Mouse (Mus musculus) embryonic facial prominence, embryonic 15.5 days (tissue): ENCODE data around the gene Sh3gl3. TPM values are rescaled to one million over a fixed set of nuclear protein-coding genes. Genes with fewer than 3 reads are reported as not detected.

Source experiments
- ATAC-seq: fragments of 200-750 bp; cut with Nextera tagmentation; 2 replicates; pipeline ENCODE4 v1.8.0; 2017; ENCODE audit warnings: low read depth, moderate TSS enrichment; ENCODE audit not compliant: insufficient number of reproducible peaks, low FRiP score, low TSS enrichment
- H3K27ac ChIP-seq: fragments of 300-500 bp; sonication (generic); replicated peaks from 2 replicates; pipeline ENCODE4 v1.5.1; 2015; ENCODE audit warnings: mild to moderate bottlenecking, inconsistent platforms
- H3K27me3 ChIP-seq: fragments of 300-500 bp; sonication (generic); 2 replicates; pipeline ENCODE4 v1.6.1; 2015; ENCODE audit warnings: inconsistent platforms
- H3K36me3 ChIP-seq: fragments of 300-500 bp; sonication (generic); 2 replicates; pipeline ENCODE4 v1.6.1; 2015; ENCODE audit warnings: mild to moderate bottlenecking, inconsistent platforms
- H3K4me1 ChIP-seq: fragments of 300-500 bp; sonication (generic); 2 replicates; pipeline ENCODE4 v1.6.1; 2015; ENCODE audit warnings: inconsistent platforms
- H3K4me2 ChIP-seq: fragments of 300-500 bp; sonication (generic); replicated peaks from 2 replicates; pipeline ENCODE4 v1.6.1; 2015; ENCODE audit warnings: mild to moderate bottlenecking, inconsistent platforms
- H3K4me3 ChIP-seq: fragments of 300-500 bp; sonication (generic); replicated peaks from 2 replicates; pipeline ENCODE4 v1.5.1; 2015; ENCODE audit warnings: mild to moderate bottlenecking, inconsistent platforms
- H3K9ac ChIP-seq: fragments of 300-500 bp; sonication (generic); 2 replicates; pipeline ENCODE4 v1.6.1; 2015; ENCODE audit warnings: inconsistent platforms
- H3K9me3 ChIP-seq: fragments of 300-500 bp; sonication (generic); replicated peaks from 2 replicates; pipeline ENCODE4 v1.6.1; 2016; ENCODE audit warnings: inconsistent platforms
- WGBS: fragments of 180-500 bp; shearing (Covaris S2); methylation state at CpG from one replicate; pipeline ENCODE4 v1.1.7; 2015; 5-methylcytosine and 5-hydroxymethylcytosine counted together
- polyA plus RNA-seq: library from polyadenylated mRNA; unstranded; fragments of >200 nt; fragmentation: Nextera tagmentation; extraction: Ambion mirVana; gene quantifications from 2 replicates; pipeline ENCODE4 v1.2.1, GENCODE M21; 2015

The Sh3gl3 gene
- 11.4 and 12.3 TPM in 2 replicates for polyA plus RNA-seq

DNA sequence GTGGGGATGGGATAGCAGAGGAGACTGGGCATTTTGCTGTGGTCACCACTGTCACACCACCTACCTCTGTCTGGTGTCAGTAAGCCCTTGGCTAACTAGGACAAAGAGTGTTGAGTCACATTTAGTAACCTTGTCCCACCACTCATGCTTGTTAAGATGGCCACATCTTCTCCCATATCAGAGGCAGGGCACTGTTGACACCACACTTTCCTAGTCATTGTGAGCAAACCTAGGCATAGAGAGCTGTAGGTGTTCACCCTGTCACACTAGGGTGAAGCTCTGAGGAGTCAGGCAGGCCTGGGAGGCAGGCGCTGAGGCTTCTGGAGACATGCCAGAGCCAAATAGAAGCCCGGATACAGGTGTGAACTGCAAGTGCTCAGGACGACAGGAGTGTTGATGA is at the start of gene Sh3gl3:
Sh3gl3 (plus strand) TSS at position 301 of the 400 bp plus-strand sequence.
- H3K27ac ChIP-seq: no peak within 1 kb of the TSS
- WGBS: 79% methylated on average over 3 of the region's 3 CpGs
- no peaks in the 10 kb centered on the region for H3K36me3 ChIP-seq
- peaks cover 24% of the 10 kb centered on the region for H3K4me1 ChIP-seq
- no peaks in the 10 kb centered on the region for H3K9me3 ChIP-seq
- H3K4me2 ChIP-seq: peak within 1 kb of the TSS; percentile 97
- H3K4me3 ChIP-seq: peak within 1 kb of the TSS; percentile 71
- peaks cover 4% of the 10 kb centered on the region; the same call in 1 of the 2 replicates for H3K27me3 ChIP-seq
- 0 out of 2 replicates have a peak within 1 kb of the TSS, but pooled peaks have one; percentile 49 for H3K9ac ChIP-seq
- no peak for ATAC-seq

DNA sequence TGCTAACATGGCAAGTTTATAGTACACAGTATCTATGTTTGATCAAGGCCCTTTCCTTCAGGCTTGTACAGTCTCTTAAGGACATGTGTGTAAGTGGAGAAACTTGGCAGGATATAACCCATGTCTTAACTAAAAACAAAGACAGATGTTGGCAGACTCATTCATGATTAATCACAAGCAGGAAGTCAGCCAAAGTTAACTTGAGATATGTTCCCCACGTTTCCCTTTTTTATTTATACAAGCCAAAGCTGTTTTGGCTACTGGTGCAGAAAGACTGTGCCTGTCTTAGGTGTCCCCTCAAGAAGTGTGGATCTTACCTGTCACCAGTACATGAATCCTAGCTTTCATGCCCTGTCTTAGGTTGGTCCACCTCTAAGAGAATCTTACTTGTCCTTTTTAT is 35.4 kb upstream of the Sh3gl3 start:
- Histone ChIP-seq H3K27ac (no peak overlapping the region), H3K9ac (no peak overlapping the region), H3K4me1 (no peaks in the 10 kb centered on the region), H3K27me3 (no peaks in the 10 kb centered on the region), H3K4me3 (no peak overlapping the region), H3K4me2 (no peak overlapping the region), H3K36me3 (no peaks in the 10 kb centered on the region), H3K9me3 (0 out of 2 replicates have a peak, but pooled peaks cover 4% of the 10 kb centered on the region)
- WGBS: 18% methylated on average over 1 of the region's 1 CpGs
- no peak for ATAC-seq

DNA sequence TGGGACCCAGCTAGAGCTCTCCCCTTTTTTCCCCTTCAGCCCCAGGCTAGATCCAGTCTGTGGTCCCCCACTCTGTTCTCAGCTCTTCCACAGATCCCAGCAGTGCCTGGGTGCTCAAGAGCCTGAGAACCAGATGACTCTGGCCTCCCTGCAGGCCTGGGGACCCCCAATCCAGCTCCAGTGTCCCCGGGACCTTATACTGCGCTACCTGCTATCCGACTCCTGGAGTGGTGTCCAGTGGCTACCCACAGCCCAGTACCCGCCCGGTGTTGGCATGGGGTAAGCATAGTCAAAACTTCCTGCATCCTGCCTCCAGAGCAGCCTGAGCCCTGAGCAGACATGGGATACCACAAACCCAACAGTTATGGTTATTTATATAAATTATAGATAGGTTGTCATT is 26.5 kb upstream of the Sh3gl3 start:
- Histone ChIP-seq H3K27ac (no peak overlapping the region), H3K9ac (no peak overlapping the region), H3K27me3 (no peaks in the 10 kb centered on the region), H3K4me3 (no peak overlapping the region), H3K4me2 (no peak overlapping the region), H3K9me3 (no peaks in the 10 kb centered on the region), H3K4me1 (no peaks in the 10 kb centered on the region), H3K36me3 (no peaks in the 10 kb centered on the region)
- WGBS: 90% methylated on average over 5 of the region's 5 CpGs
- ATAC-seq: no peak

DNA sequence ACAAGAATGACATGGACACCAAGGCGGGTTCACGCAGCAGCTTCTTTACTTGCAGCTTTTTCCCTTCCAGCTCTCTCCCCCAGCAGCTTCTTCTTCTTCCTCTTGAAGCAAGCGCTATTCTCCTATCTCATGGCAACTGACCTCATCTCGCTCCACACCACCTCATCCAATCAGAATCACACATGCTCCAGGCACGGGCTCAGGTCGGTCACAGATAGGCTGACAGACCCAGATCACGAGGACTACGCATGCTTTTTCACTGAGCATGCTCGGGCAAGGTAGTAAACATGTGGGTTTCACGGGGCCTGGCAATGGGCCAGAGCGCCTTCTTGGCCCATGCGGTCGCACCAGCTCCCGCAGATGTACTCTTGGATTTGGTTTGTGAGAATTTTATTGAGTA is 9.0 kb upstream of the Sh3gl3 start:
- no peak for ATAC-seq
- Histone ChIP-seq H3K36me3 (no peaks in the 10 kb centered on the region), H3K9me3 (no peaks in the 10 kb centered on the region), H3K4me3 (no peak overlapping the region), H3K27ac (no peak overlapping the region), H3K4me2 (no peak overlapping the region), H3K27me3 (no peaks in the 10 kb centered on the region), H3K4me1 (no peaks in the 10 kb centered on the region), H3K9ac (no peak overlapping the region)
- WGBS: 94% methylated on average over 14 of the region's 14 CpGs

DNA sequence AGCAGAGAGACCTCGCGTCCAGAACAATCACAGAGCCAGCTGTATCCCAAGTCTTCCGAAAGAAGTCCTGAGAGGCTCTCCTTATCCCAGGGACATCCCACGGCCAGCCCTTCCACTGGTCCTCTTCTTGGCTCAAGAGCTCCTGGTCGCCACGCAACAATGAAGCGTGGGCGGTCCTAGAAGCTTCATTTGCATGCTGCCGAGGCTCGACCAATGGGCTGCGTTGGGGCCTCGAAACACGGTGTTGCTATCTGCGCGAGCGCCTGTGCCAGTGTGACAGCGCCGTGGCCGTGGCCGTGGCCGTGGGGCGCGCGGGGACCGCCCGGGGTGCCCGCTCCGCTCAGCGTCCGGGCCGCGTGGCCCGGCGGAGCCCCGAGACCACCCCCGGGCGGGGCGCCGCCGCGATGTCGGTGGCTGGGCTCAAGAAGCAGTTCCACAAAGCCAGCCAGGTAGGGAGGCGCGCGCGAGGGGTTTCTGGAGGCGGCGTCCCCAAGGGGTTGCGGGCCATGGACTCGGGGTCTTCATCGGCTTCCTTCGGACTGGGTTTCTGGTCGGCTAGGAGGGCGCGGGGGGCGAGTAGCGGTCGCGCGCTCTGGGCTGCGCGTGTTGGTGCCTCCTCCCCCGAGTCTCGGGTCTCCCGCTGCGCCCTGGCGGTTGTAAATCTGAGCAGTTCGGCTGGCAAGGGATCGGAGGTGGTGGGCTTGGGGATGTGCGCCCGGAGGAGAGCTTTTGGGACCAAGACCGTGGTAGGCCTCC is 1.1 kb downstream of the Sh3gl3 start:
- Histone ChIP-seq H3K27ac (no peak overlapping the region), H3K9ac (peak overlapping the region; percentile 49; the same call in 1 of the 2 replicates), H3K4me1 (peaks cover 24% of the 10 kb centered on the region), H3K36me3 (no peaks in the 10 kb centered on the region), H3K27me3 (peaks cover 4% of the 10 kb centered on the region; the same call in 1 of the 2 replicates), H3K4me2 (peak overlapping the region; percentile 97), H3K9me3 (no peaks in the 10 kb centered on the region), H3K4me3 (peak overlapping the region; percentile 71)
- WGBS: under 1% methylated on average over 69 of the region's 72 CpGs
- peak; percentile 88 for ATAC-seq

DNA sequence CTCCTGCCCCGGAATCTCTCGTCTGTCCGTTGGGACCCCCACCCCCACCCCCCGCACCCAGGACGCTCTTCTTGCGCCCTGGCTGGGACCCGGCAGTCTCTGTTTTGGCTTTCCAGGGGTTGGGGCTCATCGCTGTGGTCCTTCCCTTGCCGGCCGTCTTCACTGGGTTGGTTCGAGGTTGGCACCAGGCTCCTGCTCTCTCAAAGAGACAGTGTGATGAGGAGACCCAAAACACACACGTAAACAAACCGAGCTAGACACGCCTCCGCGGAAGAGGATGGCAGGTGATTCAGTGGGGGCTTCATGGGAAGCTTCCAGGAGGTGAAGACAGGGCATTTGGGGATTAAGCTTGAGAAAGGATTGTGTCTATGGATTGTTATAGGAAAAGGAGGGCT is 1.7 kb downstream of the Sh3gl3 start:
- Histone ChIP-seq H3K4me2 (peak overlapping the region; percentile 97), H3K36me3 (no peaks in the 10 kb centered on the region), H3K4me1 (peaks cover 24% of the 10 kb centered on the region), H3K27me3 (peaks cover 4% of the 10 kb centered on the region; the same call in 1 of the 2 replicates), H3K9me3 (no peaks in the 10 kb centered on the region), H3K9ac (0 out of 2 replicates have a peak overlapping the region, but pooled peaks have one; percentile 49), H3K27ac (no peak overlapping the region), H3K4me3 (peak overlapping the region; percentile 71)
- WGBS: 1% methylated on average over 16 of the region's 16 CpGs
- ATAC-seq: no peak

DNA sequence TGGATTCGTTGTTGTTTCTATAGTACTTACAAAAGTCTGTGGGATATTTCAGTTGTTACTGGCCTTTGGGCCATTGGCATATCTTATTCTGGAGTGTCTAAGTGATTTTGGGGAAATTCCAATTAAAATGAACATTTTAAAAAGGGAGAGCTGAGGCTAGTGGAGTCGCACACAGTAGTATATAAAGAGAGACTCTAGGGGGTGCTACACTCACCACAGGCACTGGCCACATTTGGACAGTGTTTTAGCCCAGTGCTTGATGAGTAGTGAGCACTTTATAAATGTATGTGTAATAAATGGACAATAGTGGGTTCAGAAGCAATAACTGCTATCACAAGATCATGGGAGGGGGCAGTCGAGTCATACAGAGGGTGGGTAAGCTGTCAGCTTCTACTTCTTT is 2.6 kb downstream of the Sh3gl3 start:
- Histone ChIP-seq H3K4me2 (no peak overlapping the region), H3K9ac (no peak overlapping the region), H3K36me3 (no peaks in the 10 kb centered on the region), H3K9me3 (no peaks in the 10 kb centered on the region), H3K4me3 (no peak overlapping the region), H3K27me3 (peaks cover 4% of the 10 kb centered on the region; the same call in 1 of the 2 replicates), H3K27ac (no peak overlapping the region), H3K4me1 (peaks cover 24% of the 10 kb centered on the region)
- 49% methylated on average over 3 of the region's 3 CpGs for WGBS
- ATAC-seq: no peak

DNA sequence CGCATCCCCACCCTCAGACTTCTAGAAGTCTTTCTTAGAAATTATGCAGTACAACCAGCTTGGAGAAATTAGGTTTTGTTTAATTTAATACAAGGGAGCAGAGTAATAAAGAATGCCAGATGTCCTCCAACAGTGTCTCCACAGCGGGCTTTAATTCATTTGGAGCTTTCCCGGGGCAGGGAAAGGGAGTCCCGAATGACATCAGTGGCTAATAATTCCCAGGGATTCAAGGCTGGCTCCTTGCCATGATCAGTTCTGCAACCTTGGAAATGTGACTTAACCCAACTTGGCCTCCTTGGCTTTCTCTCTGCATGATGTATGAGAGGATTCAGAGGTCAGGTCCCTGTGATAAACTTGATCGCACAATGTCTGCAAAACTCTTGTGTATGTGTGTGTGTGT is 3.7 kb downstream of the Sh3gl3 start:
- Histone ChIP-seq H3K9me3 (no peaks in the 10 kb centered on the region), H3K36me3 (no peaks in the 10 kb centered on the region), H3K4me3 (no peak overlapping the region), H3K27ac (no peak overlapping the region), H3K4me2 (no peak overlapping the region), H3K27me3 (peaks cover 4% of the 10 kb centered on the region; the same call in 1 of the 2 replicates), H3K4me1 (peaks cover 24% of the 10 kb centered on the region), H3K9ac (no peak overlapping the region)
- 32% methylated on average over 5 of the region's 5 CpGs for WGBS
- ATAC-seq: no peak

DNA sequence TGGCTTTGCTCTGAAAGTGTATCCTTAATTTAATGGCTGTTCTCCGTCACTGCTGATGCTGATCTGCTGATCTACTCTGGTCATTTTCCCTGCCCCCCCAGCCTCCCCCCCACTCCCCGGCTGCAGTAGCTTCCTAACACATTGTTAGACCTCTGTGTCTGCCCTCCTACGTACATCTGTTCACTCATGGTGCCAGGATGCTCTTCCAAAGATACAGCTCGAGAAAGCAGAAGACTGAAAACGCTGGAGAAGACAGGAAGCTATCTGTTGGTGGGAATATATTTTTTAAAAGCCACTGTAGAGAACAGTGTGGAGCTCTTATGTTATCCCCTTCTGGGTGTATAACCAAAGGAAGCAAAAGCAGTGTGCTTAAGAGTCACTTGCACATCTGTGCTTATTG is 7.3 kb downstream of the Sh3gl3 start:
- peaks cover 4% of the 10 kb centered on the region; the same call in 1 of the 2 replicates for H3K27me3 ChIP-seq
- H3K27ac ChIP-seq: no peak overlapping the region
- WGBS: 85% methylated on average over 5 of the region's 5 CpGs
- H3K4me1 ChIP-seq: peaks cover 15% of the 10 kb centered on the region
- no peaks in the 10 kb centered on the region for H3K36me3 ChIP-seq
- no peak overlapping the region for H3K4me2 ChIP-seq
- H3K9ac ChIP-seq: no peak overlapping the region
- no peak for ATAC-seq
- no peak overlapping the region for H3K4me3 ChIP-seq
- H3K9me3 ChIP-seq: no peaks in the 10 kb centered on the region

DNA sequence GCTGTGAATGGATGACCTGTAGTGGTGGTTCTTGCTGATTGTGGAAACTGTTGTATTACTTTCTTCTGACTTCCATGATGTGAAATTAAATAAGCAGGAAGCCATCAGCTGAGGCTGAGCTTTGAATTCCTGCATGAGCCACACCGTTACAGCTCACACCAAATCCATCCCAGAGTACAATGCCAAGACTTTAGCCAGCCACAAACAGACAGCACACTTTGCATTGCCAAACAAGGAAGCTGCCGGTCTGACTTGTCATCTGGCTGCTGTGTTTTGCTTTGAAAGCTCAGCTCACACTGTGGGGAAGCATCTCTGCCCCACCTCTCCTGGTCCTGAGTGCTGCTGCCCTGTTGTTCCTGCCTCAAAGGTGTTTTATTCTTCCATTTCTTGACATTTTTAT is 9.1 kb downstream of the Sh3gl3 start:
- WGBS: 18% methylated on average over 2 of the region's 2 CpGs
- Histone ChIP-seq H3K4me3 (no peak overlapping the region), H3K9ac (no peak overlapping the region), H3K36me3 (no peaks in the 10 kb centered on the region), H3K9me3 (no peaks in the 10 kb centered on the region), H3K4me2 (no peak overlapping the region), H3K27ac (no peak overlapping the region), H3K27me3 (no peaks in the 10 kb centered on the region), H3K4me1 (peaks cover under 1% of the 10 kb centered on the region; the same call in 1 of the 2 replicates)
- ATAC-seq: no peak

DNA sequence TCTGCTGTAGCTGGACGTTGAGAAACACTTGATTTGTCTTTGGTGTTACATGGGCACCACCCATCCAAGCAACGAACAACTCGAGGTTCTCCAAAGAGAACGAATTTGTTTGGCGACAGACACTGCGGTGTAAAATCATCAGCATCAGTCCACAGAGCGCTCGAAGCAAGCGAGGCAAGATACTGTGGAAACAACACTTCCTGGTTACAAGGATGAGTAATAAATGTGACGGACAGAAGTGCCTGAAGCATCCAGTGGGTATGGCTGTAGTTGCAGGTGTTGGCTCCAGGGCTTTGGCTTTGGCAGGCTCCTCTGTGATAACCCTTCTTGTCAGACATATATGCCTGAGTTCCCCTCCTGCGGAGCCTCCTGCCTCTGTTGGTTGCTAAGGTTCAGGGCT is 18.0 kb downstream of the Sh3gl3 start:
- Histone ChIP-seq H3K27ac (no peak overlapping the region), H3K4me2 (no peak overlapping the region), H3K4me1 (no peaks in the 10 kb centered on the region), H3K36me3 (no peaks in the 10 kb centered on the region), H3K9ac (no peak overlapping the region), H3K9me3 (no peaks in the 10 kb centered on the region), H3K27me3 (no peaks in the 10 kb centered on the region), H3K4me3 (no peak overlapping the region)
- no peak for ATAC-seq
- 76% methylated on average over 11 of the region's 11 CpGs for WGBS

DNA sequence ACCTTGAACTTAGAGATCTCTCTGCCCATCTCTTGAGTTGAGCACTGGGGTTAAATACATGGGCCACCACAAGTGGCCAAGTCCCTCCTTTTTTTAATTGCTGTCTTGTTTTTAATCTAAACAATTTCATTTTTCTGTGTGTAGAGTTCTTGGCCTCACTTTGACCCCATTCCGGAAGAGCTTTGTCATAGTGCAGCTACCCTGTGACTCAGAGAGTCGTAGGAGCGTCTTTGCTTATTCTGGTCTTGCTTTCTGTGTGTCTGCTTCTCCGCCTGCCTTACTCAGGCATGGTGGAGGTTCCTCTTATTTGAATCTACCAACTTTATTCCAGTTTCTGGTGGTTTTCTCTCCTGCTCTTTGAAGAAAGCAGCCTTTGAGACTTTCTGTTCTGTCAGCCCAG is 18.9 kb downstream of the Sh3gl3 start:
- WGBS: 74% methylated on average over 4 of the region's 4 CpGs

More for the DNA sequence above, 18.9 kb downstream of the Sh3gl3 start:
- no peak for ATAC-seq
- no peak overlapping the region for H3K27ac ChIP-seq
- no peaks in the 10 kb centered on the region for H3K27me3 ChIP-seq
- H3K9me3 ChIP-seq: no peaks in the 10 kb centered on the region
- H3K36me3 ChIP-seq: no peaks in the 10 kb centered on the region
- H3K4me3 ChIP-seq: no peak overlapping the region
- H3K4me1 ChIP-seq: no peaks in the 10 kb centered on the region
- no peak overlapping the region for H3K4me2 ChIP-seq
- no peak overlapping the region for H3K9ac ChIP-seq
